In the genomic region with DNA sequence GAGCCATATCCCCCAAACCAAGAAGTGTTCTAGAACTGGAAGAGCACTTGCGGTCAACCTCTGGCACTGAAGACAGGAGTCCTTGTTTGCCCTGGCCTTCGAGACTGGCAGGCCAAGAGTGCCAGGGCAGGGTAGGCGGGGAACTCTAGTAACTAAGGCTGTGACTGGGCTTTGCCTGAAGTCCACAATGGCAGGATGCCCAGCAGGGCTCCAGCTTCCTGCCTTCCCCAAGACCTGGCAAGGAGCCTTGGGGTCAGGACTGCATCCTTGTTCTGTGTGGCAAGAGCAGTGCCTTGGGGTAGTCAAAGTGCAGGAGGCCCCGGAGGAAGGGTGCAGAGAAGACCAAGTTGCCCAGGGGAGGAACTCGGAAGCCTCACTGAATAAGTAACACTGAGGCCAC, we compare ENCODE assay signal across 11 mouse cellular contexts. TPM values are rescaled to one million over a fixed set of nuclear protein-coding genes. Genes with fewer than 3 reads are reported as not detected.
DNase-seq lines count a peak whose midpoint lies in the region; ATAC-seq and TF ChIP-seq lines count a peak whose summit lies in the region.
"Had no signal": no experiment of that assay in that cellular context is flagged by ENCODE, and none has a peak within 500 bp of the region (broad histone marks: within the 10 kb centered on the region; RNA-seq: fewer than 3 reads in every experiment).

No protein-coding gene starts in this region.

- peaks cover 7% of the 10 kb centered on the region for H3K36me3 ChIP-seq in kidney, embryonic 14.5 days (ENCODE audit: control insufficient read depth, insufficient read depth, low read length)
- 0 out of 2 replicates have a peak, but pooled peaks cover 8% of the 10 kb centered on the region for H3K36me3 ChIP-seq in embryonic facial prominence, embryonic 15.5 days
- H3K36me3 ChIP-seq in lung, embryonic 16.5 days (ENCODE audit: control insufficient read depth, insufficient read depth, low read length) = no peaks in the 10 kb centered on the region
- H3K36me3 ChIP-seq in intestine, postnatal 0 days (ENCODE audit: control insufficient read depth, insufficient read depth) = peaks cover 4% of the 10 kb centered on the region; the same call in 1 of the 2 replicates

- no peak overlapping the region for H3K9ac ChIP-seq in kidney, embryonic 14.5 days (ENCODE audit: low read depth, low read length)
- H3K9ac ChIP-seq in embryonic facial prominence, embryonic 15.5 days = no peak overlapping the region
- H3K9ac ChIP-seq in lung, embryonic 16.5 days (ENCODE audit: low read length) = no peak overlapping the region
- no peak overlapping the region for H3K9ac ChIP-seq in intestine, postnatal 0 days (ENCODE audit: low read depth, low read length)

- peak; percentile 90 for DNase-seq in kidney, adult 18-20 months
- DNase-seq in kidney, adult 8-10 months = peak; percentile 95 to 96
- no peak for DNase-seq in T-cell, adult 2 months (ENCODE audit: low spot score)
- DNase-seq in B cell, adult 2 months = no peak

- H3K4me2 ChIP-seq in kidney, embryonic 14.5 days (replicated peaks; ENCODE audit: low read depth, low read length) = no peak overlapping the region
- H3K4me2 ChIP-seq in embryonic facial prominence, embryonic 15.5 days (replicated peaks) = no peak overlapping the region
- no peak overlapping the region for H3K4me2 ChIP-seq in lung, embryonic 16.5 days (ENCODE audit: low read depth, low read length)
- H3K4me2 ChIP-seq in intestine, postnatal 0 days (replicated peaks; ENCODE audit: low read depth) = no peak overlapping the region

- no peaks in the 10 kb centered on the region for H3K27me3 ChIP-seq in kidney, embryonic 14.5 days (ENCODE audit: control insufficient read depth, insufficient read depth, low read length)
- no peaks in the 10 kb centered on the region for H3K27me3 ChIP-seq in embryonic facial prominence, embryonic 15.5 days
- no peaks in the 10 kb centered on the region for H3K27me3 ChIP-seq in lung, embryonic 16.5 days (ENCODE audit: control insufficient read depth, insufficient read depth, low read depth, low read length)
- no peaks in the 10 kb centered on the region for H3K27me3 ChIP-seq in intestine, postnatal 0 days (replicated peaks; ENCODE audit: control insufficient read depth, insufficient read depth, low read length)
- H3K27me3 ChIP-seq: Patski had no signal

- no peak overlapping the region for H3K4me3 ChIP-seq in kidney, embryonic 14.5 days (ENCODE audit: low read length)
- no peak overlapping the region for H3K4me3 ChIP-seq in embryonic facial prominence, embryonic 15.5 days (replicated peaks)
- H3K4me3 ChIP-seq in lung, embryonic 16.5 days (ENCODE audit: low read length) = no peak overlapping the region
- H3K4me3 ChIP-seq in intestine, postnatal 0 days (ENCODE audit: low read depth, low read length) = no peak overlapping the region
- H3K4me3 ChIP-seq: erythroblast, embryonic 14.5 days had no signal

- no peaks in the 10 kb centered on the region for H3K4me1 ChIP-seq in kidney, embryonic 14.5 days (ENCODE audit: control insufficient read depth, insufficient read depth, low read length)
- H3K4me1 ChIP-seq in embryonic facial prominence, embryonic 15.5 days = no peaks in the 10 kb centered on the region
- H3K4me1 ChIP-seq in lung, embryonic 16.5 days (replicated peaks; ENCODE audit: control insufficient read depth, insufficient read depth, low read length) = peaks cover 7% of the 10 kb centered on the region; the same call in 1 of the 2 replicates
- H3K4me1 ChIP-seq in intestine, postnatal 0 days (replicated peaks; ENCODE audit: control insufficient read depth, insufficient read depth, low read length) = no peaks in the 10 kb centered on the region

- no peaks in the 10 kb centered on the region for H3K9me3 ChIP-seq in kidney, embryonic 14.5 days (ENCODE audit: control insufficient read depth, low read length)
- no peaks in the 10 kb centered on the region for H3K9me3 ChIP-seq in embryonic facial prominence, embryonic 15.5 days (replicated peaks)
- H3K9me3 ChIP-seq in lung, embryonic 16.5 days (ENCODE audit: control insufficient read depth, low read length) = no peaks in the 10 kb centered on the region
- no peaks in the 10 kb centered on the region for H3K9me3 ChIP-seq in intestine, postnatal 0 days (ENCODE audit: control insufficient read depth)

- no peak for TF ChIP-seq CTCF in intestine, postnatal 0 days (IDR thresholded peaks at IDR 0.05; ENCODE audit: low read depth)

- no peak for ATAC-seq in kidney, embryonic 14.5 days (ENCODE audit: low FRiP score, low TSS enrichment)
- ATAC-seq in embryonic facial prominence, embryonic 15.5 days (ENCODE audit: insufficient number of reproducible peaks, low FRiP score, low TSS enrichment, low read depth) = 0 out of 2 replicates have a peak, but pooled peaks have one; percentile 22
- ATAC-seq in lung, embryonic 16.5 days (ENCODE audit: low read depth) = peak; percentile 76
- ATAC-seq in intestine, postnatal 0 days = no peak
- ATAC-seq: Patski had no signal

- H3K27ac ChIP-seq in kidney, embryonic 14.5 days (ENCODE audit: low read depth, low read length) = no peak overlapping the region
- no peak overlapping the region for H3K27ac ChIP-seq in embryonic facial prominence, embryonic 15.5 days (replicated peaks)
- H3K27ac ChIP-seq in lung, embryonic 16.5 days (ENCODE audit: low read length) = no peak overlapping the region
- no peak overlapping the region for H3K27ac ChIP-seq in intestine, postnatal 0 days (ENCODE audit: low read depth, low read length)

- WGBS in kidney, embryonic 14.5 days = 80% methylated on average over 5 of the region's 5 CpGs
- WGBS in embryonic facial prominence, embryonic 15.5 days = 68% methylated on average over 5 of the region's 5 CpGs
- WGBS in lung, embryonic 16.5 days = 61% methylated on average over 5 of the region's 5 CpGs
- WGBS in intestine, postnatal 0 days = 77% methylated on average over 5 of the region's 5 CpGs

RNA-seq across cellular contexts. Expression of a gene that starts 8.0 kb away (rescaled TPM):
- 10.0 and 14.7 TPM in 2 replicates for polyA plus RNA-seq in kidney, embryonic 14.5 days (2014; fragmentation: Nextera tagmentation; extraction: Ambion mirVana)
- 9.1 and 12.6 TPM in 2 replicates for polyA plus RNA-seq in embryonic facial prominence, embryonic 15.5 days (2015; fragmentation: Nextera tagmentation; extraction: Ambion mirVana)
- polyA plus RNA-seq in lung, embryonic 16.5 days (2015; fragmentation: Nextera tagmentation; extraction: Ambion mirVana) = 11.7 and 12.6 TPM in 2 replicates
- 2.4 and 2.5 TPM in 2 replicates for polyA plus RNA-seq in intestine, postnatal 0 days (2015; fragmentation: Nextera tagmentation; extraction: Ambion mirVana)
- polyA plus RNA-seq: erythroblast, embryonic 14.5 days had no signal

RNA-seq across cellular contexts. Expression of a gene that starts 8.1 kb away (rescaled TPM):
- polyA plus RNA-seq in kidney, embryonic 14.5 days (2014; fragmentation: Nextera tagmentation; extraction: Ambion mirVana) = 0.20 and 0.40 TPM in 2 replicates
- polyA plus RNA-seq in embryonic facial prominence, embryonic 15.5 days (2015; fragmentation: Nextera tagmentation; extraction: Ambion mirVana) = 0.49 and 1.2 TPM in 2 replicates
- polyA plus RNA-seq in lung, embryonic 16.5 days (2015; fragmentation: Nextera tagmentation; extraction: Ambion mirVana) = 0.47 and 0.79 TPM in 2 replicates
- polyA plus RNA-seq in intestine, postnatal 0 days (2015; fragmentation: Nextera tagmentation; extraction: Ambion mirVana) = 0.09 and 0.20 TPM in 2 replicates
- polyA plus RNA-seq: liver, adult 2 months had no signal

RNA-seq across cellular contexts. Expression of a gene that starts 11.4 kb away (rescaled TPM):
- polyA plus RNA-seq in kidney, embryonic 14.5 days (2014; fragmentation: Nextera tagmentation; extraction: Ambion mirVana) = 3.0 and 3.8 TPM in 2 replicates
- 9.4 and 9.9 TPM in 2 replicates for polyA plus RNA-seq in embryonic facial prominence, embryonic 15.5 days (2015; fragmentation: Nextera tagmentation; extraction: Ambion mirVana)
- polyA plus RNA-seq in lung, embryonic 16.5 days (2015; fragmentation: Nextera tagmentation; extraction: Ambion mirVana) = 3.5 and 4.4 TPM in 2 replicates
- polyA plus RNA-seq in intestine, postnatal 0 days (2015; fragmentation: Nextera tagmentation; extraction: Ambion mirVana) = 2.1 and 2.2 TPM in 2 replicates

RNA-seq across cellular contexts. Expression of a gene that starts 28.9 kb away (rescaled TPM):
- polyA plus RNA-seq in kidney, embryonic 14.5 days (2014; fragmentation: Nextera tagmentation; extraction: Ambion mirVana) = 49.7 and 61.8 TPM in 2 replicates
- polyA plus RNA-seq in embryonic facial prominence, embryonic 15.5 days (2015; fragmentation: Nextera tagmentation; extraction: Ambion mirVana) = 48.5 and 55.9 TPM in 2 replicates
- polyA plus RNA-seq in lung, embryonic 16.5 days (2015; fragmentation: Nextera tagmentation; extraction: Ambion mirVana) = 69.7 and 70.1 TPM in 2 replicates
- polyA plus RNA-seq in intestine, postnatal 0 days (2015; fragmentation: Nextera tagmentation; extraction: Ambion mirVana) = 283 and 305 TPM in 2 replicates

RNA-seq across cellular contexts. Expression of a gene that starts 39.3 kb away (rescaled TPM):
- 0.46 and 0.81 TPM in 2 replicates for polyA plus RNA-seq in kidney, embryonic 14.5 days (2014; fragmentation: Nextera tagmentation; extraction: Ambion mirVana)
- polyA plus RNA-seq in embryonic facial prominence, embryonic 15.5 days (2015; fragmentation: Nextera tagmentation; extraction: Ambion mirVana) = 1.1 and 1.3 TPM in 2 replicates
- 0.23 and 0.60 TPM in 2 replicates for polyA plus RNA-seq in lung, embryonic 16.5 days (2015; fragmentation: Nextera tagmentation; extraction: Ambion mirVana)
- 1.9 TPM in 2 replicates for polyA plus RNA-seq in intestine, postnatal 0 days (2015; fragmentation: Nextera tagmentation; extraction: Ambion mirVana)
- polyA plus RNA-seq: erythroblast, embryonic 14.5 days had no signal

Comparison
In these comparisons a context has a peak if more than half of its experiments do, and no peak if none do; other contexts are left out.
1. DNase-seq: peak in kidney, adult 18-20 months (single experiment) and kidney, adult 8-10 months (2 of 2); none in T-cell, adult 2 months (single experiment) and B cell, adult 2 months (0 of 2).
2. ATAC-seq: peak in embryonic facial prominence, embryonic 15.5 days (single experiment) and lung, embryonic 16.5 days (single experiment); none in kidney, embryonic 14.5 days (single experiment) and intestine, postnatal 0 days (single experiment).